Mouse (Mus musculus) ovary, postnatal 36 days (tissue): ENCODE results near the gene Gsg1l.

Experiments used
- DNase-seq: peaks from one replicate; pipeline ENCODE4 v3.0.0; 2022; ENCODE audit warnings: low spot score, mixed read lengths

The Gsg1l gene

DNA sequence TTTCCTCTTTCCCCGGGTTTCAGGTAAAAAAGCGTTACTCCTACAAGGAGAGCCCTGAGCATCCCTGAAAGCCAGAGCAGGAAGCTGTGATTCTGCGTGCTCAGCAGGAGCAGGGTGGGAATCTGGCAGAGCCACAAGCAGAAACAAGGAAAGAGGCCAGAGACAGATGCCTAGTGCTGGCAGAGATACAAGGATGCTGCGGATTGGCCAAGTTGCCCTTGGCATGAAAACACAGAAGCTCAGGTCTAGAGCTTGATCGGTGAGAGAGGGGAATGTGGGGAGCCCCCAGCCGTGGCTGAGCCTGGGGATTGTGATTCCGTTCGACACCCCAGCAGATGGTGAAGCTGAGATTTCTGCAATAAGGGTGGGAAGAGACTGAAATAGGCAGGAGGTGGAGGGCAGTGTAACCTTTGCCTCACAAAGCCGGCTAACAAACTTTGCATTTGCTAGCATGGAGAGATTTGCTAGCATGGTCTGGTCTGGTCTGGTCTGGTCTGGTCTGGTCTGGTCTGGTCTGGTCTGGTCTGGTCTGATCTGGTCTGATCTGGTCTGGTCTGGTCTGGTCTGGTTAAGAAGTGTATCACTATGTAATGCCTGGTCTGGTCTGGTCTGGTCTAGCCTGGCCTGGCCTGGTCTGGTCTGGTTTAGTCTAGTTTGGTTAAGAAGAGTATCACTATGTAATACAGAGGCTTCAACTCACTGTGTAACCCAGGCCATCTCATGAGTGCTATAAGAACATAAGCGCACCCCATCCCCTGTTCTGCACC, 50.4 kb downstream of the Gsg1l start:
- no peak for DNase-seq

GRCm38 (mm10) chr7:126027410-126027809, 54.8 kb downstream of the Gsg1l start:
- no peak for DNase-seq

GRCm38 (mm10) chr7:126026600-126026999, 55.6 kb downstream of the Gsg1l start:
- no peak for DNase-seq

DNA sequence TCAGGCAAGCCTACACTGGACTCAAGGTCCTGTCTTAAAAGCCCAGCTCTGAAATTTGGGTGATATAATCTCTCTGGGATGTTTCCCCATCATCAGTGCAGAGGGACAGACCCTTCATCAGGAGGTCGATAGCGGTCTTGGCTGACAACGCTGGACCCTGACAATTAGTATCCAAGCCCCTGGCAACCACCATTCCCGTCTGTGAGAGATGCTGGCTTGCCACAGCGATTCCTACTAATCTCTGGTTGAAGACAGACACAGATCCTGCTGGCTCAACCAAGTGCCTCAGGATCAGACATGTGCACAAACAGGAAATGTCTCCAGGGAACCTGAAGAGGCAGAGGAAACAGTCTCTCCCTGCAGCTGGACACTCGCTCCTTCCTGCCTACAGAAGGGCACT, 62.2 kb downstream of the Gsg1l start:
- no peak for DNase-seq

- no peak for DNase-seq
Measured at GRCm38 (mm10) chr7:126019321-126019720, 62.9 kb downstream of the Gsg1l start.

DNA sequence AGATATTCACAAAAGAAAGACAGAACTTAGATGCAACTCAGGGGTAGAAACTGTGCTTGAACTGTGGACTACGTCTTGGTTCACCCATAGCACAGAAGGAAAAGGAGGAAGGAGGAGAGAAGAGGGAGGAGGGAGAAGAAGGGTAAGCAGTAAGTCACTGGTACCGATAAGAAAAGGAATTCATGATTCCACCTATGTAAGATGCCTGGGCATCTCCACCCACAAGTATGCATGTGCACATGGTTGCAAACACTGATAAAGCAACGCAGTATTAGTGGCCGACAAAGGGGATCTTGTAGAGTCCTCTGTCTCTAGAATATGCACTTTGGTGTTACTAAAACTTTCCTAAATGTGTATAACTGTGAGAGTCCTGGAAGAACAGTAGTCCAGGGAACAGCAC, 64.8 kb downstream of the Gsg1l start:
- no peak for DNase-seq

DNA sequence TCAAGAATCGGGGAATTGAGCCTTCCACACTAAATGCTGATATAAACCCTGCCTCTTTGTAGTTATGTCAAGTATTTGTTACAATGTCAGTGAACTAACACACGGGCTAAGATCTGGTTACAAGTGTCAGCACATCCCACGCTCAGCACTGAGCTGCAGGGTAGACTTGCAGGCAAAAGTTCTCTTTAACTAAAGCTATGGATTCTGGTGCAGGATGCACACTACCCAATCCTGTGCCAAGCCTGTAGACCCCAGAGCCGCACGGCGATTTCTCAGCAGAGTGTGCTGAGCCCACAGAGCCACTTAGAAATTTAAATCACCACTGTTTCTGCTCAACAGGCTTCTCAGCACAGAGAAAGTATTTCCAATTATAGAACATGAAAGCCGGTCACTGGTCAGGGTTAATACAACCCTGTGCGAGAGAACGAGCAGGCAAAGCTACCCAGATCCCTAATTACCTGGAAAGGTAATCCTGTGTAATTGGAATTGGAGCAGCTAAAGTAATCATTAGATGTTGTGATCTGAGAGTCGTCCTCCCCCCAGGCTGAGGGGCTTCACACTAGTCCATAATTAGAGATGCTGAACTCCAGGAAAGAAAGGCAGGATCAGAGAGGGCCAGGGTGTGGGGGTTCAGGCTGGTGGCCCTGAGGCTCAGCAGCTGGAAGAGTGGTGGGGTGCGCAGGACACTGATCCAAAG, 69.7 kb downstream of the Gsg1l start:
- DNase-seq: no peak

DNA sequence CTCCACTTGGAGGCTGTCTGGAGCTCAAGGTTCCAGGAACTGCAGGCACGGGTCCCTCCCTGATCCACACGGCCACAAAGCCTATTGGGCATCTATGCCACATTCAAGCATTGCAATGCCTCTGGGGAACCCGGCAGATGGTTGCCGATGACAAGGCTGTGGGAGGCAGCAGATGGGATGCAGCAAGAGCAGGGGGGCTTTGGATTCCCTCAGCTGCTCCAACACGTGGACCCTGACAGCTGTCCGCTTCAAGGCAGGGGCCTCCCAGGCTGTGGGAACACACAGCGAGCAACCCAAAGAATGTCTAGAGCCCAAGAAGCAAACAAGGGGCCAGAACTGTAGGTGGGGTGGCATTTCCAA, 73.4 kb downstream of the Gsg1l start:
- no peak for DNase-seq

GRCm38 (mm10) chr7:126008139-126008788, 73.9 kb downstream of the Gsg1l start:
- DNase-seq: no peak

GRCm38 (mm10) chr7:126007132-126007910, 74.9 kb downstream of the Gsg1l start:
- DNase-seq: no peak

DNA sequence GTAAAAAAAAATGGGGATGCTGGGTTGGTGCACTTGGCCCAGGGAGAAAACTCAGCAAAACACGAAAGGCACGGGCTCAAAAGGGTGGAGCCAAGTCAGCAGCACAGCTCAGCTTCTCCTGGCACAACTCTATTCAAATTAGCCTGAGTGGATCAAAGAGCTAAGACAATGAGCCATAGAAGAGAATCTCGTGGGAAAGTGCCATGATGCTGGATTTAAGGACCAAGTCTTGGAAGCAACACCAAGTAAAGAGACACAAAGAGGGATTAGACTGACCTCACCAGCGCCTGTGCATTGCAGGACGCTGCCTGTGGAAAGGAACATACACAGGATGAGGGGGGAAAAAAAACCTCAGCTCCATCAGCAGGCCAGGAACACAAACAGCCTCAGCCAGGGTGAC, 76.9 kb downstream of the Gsg1l start:
- DNase-seq: no peak

DNA sequence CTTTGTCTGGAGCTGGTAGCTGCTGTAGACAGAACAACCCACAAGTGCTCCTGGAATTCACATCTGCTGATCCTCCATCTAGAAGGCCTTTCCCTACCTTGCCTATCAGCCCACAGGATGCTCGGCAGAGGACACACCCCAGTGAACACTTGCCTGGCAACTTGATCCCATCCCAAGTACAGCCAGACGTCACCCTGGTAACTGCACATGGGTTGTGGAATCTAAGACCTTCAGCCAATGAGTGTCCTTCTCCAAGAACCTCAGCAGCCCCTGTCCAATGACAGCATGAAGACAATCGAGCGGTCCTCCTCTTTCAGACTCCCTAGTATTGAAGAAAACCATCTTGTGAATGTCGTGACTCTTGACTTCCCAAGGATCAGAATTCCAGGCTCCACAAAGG, 80.5 kb downstream of the Gsg1l start:
- DNase-seq: no peak

GRCm38 (mm10) chr7:125999921-126000320, 82.3 kb downstream of the Gsg1l start:
- DNase-seq: no peak

- DNase-seq: no peak
Measured at GRCm38 (mm10) chr7:125996151-125996550, 86.1 kb downstream of the Gsg1l start.

GRCm38 (mm10) chr7:125992356-125992891, 89.8 kb downstream of the Gsg1l start:
- no peak for DNase-seq

- no peak for DNase-seq
Measured at GRCm38 (mm10) chr7:125991846-125992245, 90.4 kb downstream of the Gsg1l start.

DNA sequence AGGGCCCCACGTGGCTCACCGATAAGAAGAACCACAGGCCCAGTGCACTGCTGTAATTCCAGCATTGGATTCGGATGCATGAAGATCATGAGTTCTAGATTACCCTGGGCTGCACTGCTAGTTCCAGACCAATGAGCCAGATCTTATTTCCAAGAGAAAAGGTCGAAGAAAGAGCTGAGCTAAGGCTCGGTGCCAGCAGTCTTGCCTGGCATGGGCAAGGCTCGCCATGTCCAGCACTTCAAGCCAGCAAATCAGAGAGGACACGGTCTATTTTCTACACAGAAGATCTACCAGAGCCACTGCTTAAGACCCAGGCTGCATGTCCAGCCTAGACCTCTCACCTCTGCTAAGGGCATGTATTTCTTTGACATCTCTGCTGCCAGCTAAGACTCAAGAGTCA, 92.2 kb downstream of the Gsg1l start:
- no peak for DNase-seq

GRCm38 (mm10) chr7:125989489-125989888, 92.7 kb downstream of the Gsg1l start:
- no peak for DNase-seq

- no peak for DNase-seq
Measured at GRCm38 (mm10) chr7:125988326-125988725, 93.9 kb downstream of the Gsg1l start.

DNA sequence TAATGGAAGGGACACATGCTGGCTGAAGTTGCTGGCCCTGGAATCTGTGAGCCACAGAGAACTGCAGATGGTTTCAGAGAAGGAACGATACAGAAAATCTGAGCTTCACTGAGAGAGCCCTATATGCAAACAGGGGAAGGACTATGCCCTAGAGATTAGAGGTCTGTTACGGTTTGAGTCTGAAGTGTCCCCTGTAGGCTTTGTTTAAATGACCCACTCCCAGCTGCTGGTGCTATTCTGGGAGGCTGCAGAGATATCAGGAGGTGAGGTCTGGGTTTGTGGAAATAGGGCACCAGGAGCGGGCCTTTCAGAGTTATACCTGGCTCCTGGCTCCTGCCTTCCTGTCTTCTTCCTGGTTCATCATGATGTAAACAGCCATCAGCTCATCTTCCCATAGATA, 95.1 kb downstream of the Gsg1l start:
- no peak for DNase-seq

- DNase-seq: no peak
Measured at GRCm38 (mm10) chr7:125985565-125985964, 96.6 kb downstream of the Gsg1l start.
